7 mouse cellular contexts compared by ENCODE assay signal in the genomic region with DNA sequence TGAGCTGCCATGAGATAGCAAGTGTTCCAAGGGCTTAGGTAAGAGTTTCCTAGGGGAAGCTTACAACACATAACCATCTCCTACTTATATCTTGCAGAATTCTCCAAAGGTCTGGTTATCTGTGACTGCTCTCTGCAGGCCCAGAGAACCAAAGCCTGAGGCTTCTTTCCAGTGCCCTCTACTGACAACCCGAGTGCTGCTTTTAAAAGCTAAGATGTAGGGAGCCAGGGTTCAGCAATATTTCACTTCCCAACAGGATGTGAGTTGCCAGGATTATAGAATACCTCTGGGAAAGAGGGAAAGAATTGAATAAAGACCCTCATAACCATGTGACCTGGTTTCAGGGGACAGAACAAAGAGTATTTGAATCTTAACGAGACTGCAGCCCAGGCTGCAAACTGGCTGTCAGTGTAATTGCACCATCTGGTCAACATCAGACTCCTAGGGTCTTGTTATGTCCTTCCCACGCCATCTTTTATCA. TPM values are rescaled to one million over a fixed set of nuclear protein-coding genes. Genes with fewer than 3 reads are reported as not detected.
DNase-seq lines count a peak whose midpoint lies in the region; ATAC-seq and TF ChIP-seq lines count a peak whose summit lies in the region.

No protein-coding gene starts in this region.

- H3K4me3 ChIP-seq in megakaryocyte, embryonic 14.5 days (replicated peaks): peak overlapping the region; percentile 70
- H3K4me3 ChIP-seq in forebrain, embryonic 15.5 days: no peak overlapping the region
- no peak overlapping the region for H3K4me3 ChIP-seq in liver, embryonic 13.5 days (replicated peaks)
- H3K4me3 ChIP-seq in stomach, postnatal 0 days (ENCODE audit: low read depth, low read length): no peak overlapping the region

- no peak overlapping the region for H3K9ac ChIP-seq in forebrain, embryonic 15.5 days (replicated peaks)
- no peak overlapping the region for H3K9ac ChIP-seq in liver, embryonic 13.5 days
- H3K9ac ChIP-seq in stomach, postnatal 0 days (ENCODE audit: low read length): no peak overlapping the region

- TF ChIP-seq CTCF in stomach, postnatal 0 days (IDR thresholded peaks at IDR 0.05; ENCODE audit: low read depth): peak; percentile 25

- H3K36me3 ChIP-seq in megakaryocyte, embryonic 14.5 days (replicated peaks; ENCODE audit: low read length): peaks cover 87% of the 10 kb centered on the region
- no peaks in the 10 kb centered on the region for H3K36me3 ChIP-seq in forebrain, embryonic 15.5 days
- H3K36me3 ChIP-seq in liver, embryonic 13.5 days: peaks cover 3% of the 10 kb centered on the region; the same call in 1 of the 2 replicates
- H3K36me3 ChIP-seq in stomach, postnatal 0 days (ENCODE audit: control insufficient read depth, insufficient read depth, low read length): no peaks in the 10 kb centered on the region

- no peak overlapping the region for H3K4me2 ChIP-seq in forebrain, embryonic 15.5 days (replicated peaks)
- no peak overlapping the region for H3K4me2 ChIP-seq in liver, embryonic 13.5 days
- H3K4me2 ChIP-seq in stomach, postnatal 0 days (replicated peaks; ENCODE audit: low read depth): no peak overlapping the region

- no peak for ATAC-seq in megakaryocyte, adult 5-6 weeks (ENCODE audit: poor library complexity, severe bottlenecking)
- peak; percentile 75 for ATAC-seq in forebrain, embryonic 15.5 days (replicated peaks)
- no peak for ATAC-seq in liver, embryonic 13.5 days (ENCODE audit: low read depth)
- ATAC-seq in stomach, postnatal 0 days (ENCODE audit: low FRiP score, low TSS enrichment): no peak

- no peaks in the 10 kb centered on the region for H3K9me3 ChIP-seq in megakaryocyte, embryonic 14.5 days
- H3K9me3 ChIP-seq in forebrain, embryonic 15.5 days: no peaks in the 10 kb centered on the region
- no peaks in the 10 kb centered on the region for H3K9me3 ChIP-seq in liver, embryonic 13.5 days (replicated peaks)
- no peaks in the 10 kb centered on the region for H3K9me3 ChIP-seq in stomach, postnatal 0 days (ENCODE audit: control insufficient read depth, low read length)

- no peaks in the 10 kb centered on the region for H3K27me3 ChIP-seq in megakaryocyte, embryonic 14.5 days (replicated peaks)
- H3K27me3 ChIP-seq in forebrain, embryonic 15.5 days: no peaks in the 10 kb centered on the region
- no peaks in the 10 kb centered on the region for H3K27me3 ChIP-seq in liver, embryonic 13.5 days
- H3K27me3 ChIP-seq in stomach, postnatal 0 days (ENCODE audit: control insufficient read depth, insufficient read depth, low read length): no peaks in the 10 kb centered on the region

- peak overlapping the region; percentile 80 for H3K27ac ChIP-seq in forebrain, embryonic 15.5 days (replicated peaks)
- 0 out of 2 replicates have a peak overlapping the region, but pooled peaks have one; percentile 19 for H3K27ac ChIP-seq in liver, embryonic 13.5 days
- peak overlapping the region; percentile 76 for H3K27ac ChIP-seq in stomach, postnatal 0 days (replicated peaks)

- WGBS in forebrain, embryonic 15.5 days: 4% methylated on average over 3 of the region's 3 CpGs
- 24% methylated on average over 3 of the region's 3 CpGs for WGBS in liver, embryonic 13.5 days (ENCODE audit: insufficient replicate concordance)
- 25% methylated on average over 3 of the region's 3 CpGs for WGBS in stomach, postnatal 0 days

- peaks cover 93% of the 10 kb centered on the region for H3K4me1 ChIP-seq in megakaryocyte, embryonic 14.5 days
- peaks cover 44% of the 10 kb centered on the region for H3K4me1 ChIP-seq in forebrain, embryonic 15.5 days
- H3K4me1 ChIP-seq in liver, embryonic 13.5 days (replicated peaks): peaks cover 61% of the 10 kb centered on the region
- 0 out of 2 replicates have a peak, but pooled peaks cover 2% of the 10 kb centered on the region for H3K4me1 ChIP-seq in stomach, postnatal 0 days (replicated peaks; ENCODE audit: control insufficient read depth, insufficient read depth)

- no peak for TF ChIP-seq EP300 in stomach, postnatal 0 days (optimal IDR thresholded peaks at IDR 0.05)

- DNase-seq in liver, embryonic 13.5 days: no peak
- DNase-seq in stomach, postnatal 0 days (ENCODE audit: low spot score): no peak
- DNase-seq in cerebellum, adult 8-10 months: no peak
- no peak for DNase-seq in gastrocnemius, postnatal 10 days

RNA-seq across cellular contexts. Expression of a gene that starts 59.4 kb away (rescaled TPM):
- 2.9 and 6.5 TPM in 2 replicates for polyA plus RNA-seq in megakaryocyte, embryonic 14.5 days (2012; ENCODE audit: insufficient read depth, low replicate concordance)
- 239 and 260 TPM in 2 replicates for total RNA-seq in megakaryocyte, adult 5-6 weeks (2015)
- total RNA-seq in megakaryocyte, adult 5-6 weeks (2017): 171 and 182 TPM in 2 replicates
- polyA plus RNA-seq in forebrain, embryonic 15.5 days (2015; fragmentation: Nextera tagmentation; extraction: Ambion mirVana): 65.3 and 70.1 TPM in 2 replicates
- 107 and 118 TPM in 2 replicates for polyA plus RNA-seq in liver, embryonic 13.5 days (2015; fragmentation: Nextera tagmentation; extraction: Ambion mirVana)
- polyA plus RNA-seq in stomach, postnatal 0 days (2015; fragmentation: Nextera tagmentation; extraction: Ambion mirVana): 101 and 111 TPM in 2 replicates
- total RNA-seq in gastrocnemius, postnatal 10 days (2021): 10 to 100 TPM; 79.4 to 94.4 TPM

Comparison
In these comparisons a context has a peak if more than half of its experiments do, and no peak if none do; other contexts are left out.
1. H3K27ac ChIP-seq: peak in every context shown above with its lines; median percentile 80 in forebrain, embryonic 15.5 days; 76 in stomach, postnatal 0 days; 19 in liver, embryonic 13.5 days.